Mouse (Mus musculus) liver, embryonic 15.5 days (tissue): ENCODE results near the gene Gfod2. TPM values are rescaled to one million over a fixed set of nuclear protein-coding genes. Genes with fewer than 3 reads are reported as not detected.

Source experiments
- ATAC-seq: fragments of 200-750 bp; cut with Nextera tagmentation; 2 replicates; pipeline ENCODE4 v1.8.0; 2017; ENCODE audit warnings: moderate number of reproducible peaks, mild to moderate bottlenecking, moderate library complexity; ENCODE audit not compliant: insufficient read depth
- H3K27ac ChIP-seq: fragments of 300-500 bp; sonication (generic); replicated peaks from 2 replicates; pipeline ENCODE4 v1.5.1; 2015; ENCODE audit warnings: mild to moderate bottlenecking, inconsistent platforms
- H3K27me3 ChIP-seq: fragments of 300-500 bp; sonication (generic); 2 replicates; pipeline ENCODE4 v1.6.1; 2015; ENCODE audit warnings: mild to moderate bottlenecking, inconsistent platforms
- H3K36me3 ChIP-seq: fragments of 300-500 bp; sonication (generic); replicated peaks from 2 replicates; pipeline ENCODE4 v1.6.1; 2015; ENCODE audit warnings: moderate library complexity, mild to moderate bottlenecking, inconsistent platforms
- H3K4me1 ChIP-seq: fragments of 300-500 bp; sonication (generic); replicated peaks from 2 replicates; pipeline ENCODE4 v1.6.1; 2015; ENCODE audit warnings: inconsistent platforms
- H3K4me2 ChIP-seq: fragments of 300-500 bp; sonication (generic); 2 replicates; pipeline ENCODE4 v1.6.1; 2015; ENCODE audit warnings: moderate library complexity, mild to moderate bottlenecking, inconsistent platforms
- H3K4me3 ChIP-seq: fragments of 300-500 bp; sonication (generic); replicated peaks from 2 replicates; pipeline ENCODE4 v1.5.1; 2015; ENCODE audit warnings: mild to moderate bottlenecking, inconsistent platforms
- H3K9ac ChIP-seq: fragments of 300-500 bp; sonication (generic); 2 replicates; pipeline ENCODE4 v1.6.1; 2015; ENCODE audit warnings: moderate library complexity, mild to moderate bottlenecking, inconsistent platforms
- H3K9me3 ChIP-seq: fragments of 300-500 bp; sonication (generic); replicated peaks from 2 replicates; pipeline ENCODE4 v1.6.1; 2016; ENCODE audit warnings: inconsistent platforms
- WGBS: fragments of 180-500 bp; shearing (Covaris S2); methylation state at CpG from one replicate; pipeline ENCODE4 v1.1.7; 2015; ENCODE audit warnings: mixed read lengths; ENCODE audit not compliant: insufficient replicate concordance; 5-methylcytosine and 5-hydroxymethylcytosine counted together
- polyA plus RNA-seq: library from polyadenylated mRNA; unstranded; fragments of >200 nt; fragmentation: Nextera tagmentation; extraction: Ambion mirVana; gene quantifications from 2 replicates; pipeline ENCODE4 v1.2.1, GENCODE M21; 2015

Gfod2 gene
- polyA plus RNA-seq, 1 experiment from 2014 or later = 1.8 TPM

- ATAC-seq = no peak
- Histone ChIP-seq H3K27ac (no peak overlapping the region), H3K9me3 (no peaks in the 10 kb centered on the region), H3K4me3 (no peak overlapping the region), H3K9ac (no peak overlapping the region), H3K4me2 (no peak overlapping the region), H3K27me3 (no peaks in the 10 kb centered on the region), H3K4me1 (peaks cover 45% of the 10 kb centered on the region), H3K36me3 (peaks cover 25% of the 10 kb centered on the region)
- WGBS = 80% methylated on average over 24 of the region's 24 CpGs
Measured at GRCm38 (mm10) chr8:105702731-105703415, 55.6 kb downstream of the Gfod2 start.

GRCm38 (mm10) chr8:105702001-105702401 lies 56.5 kb downstream of the Gfod2 start:
- Histone ChIP-seq H3K4me1 (peaks cover 38% of the 10 kb centered on the region), H3K27ac (peak overlapping the region; percentile 97; the same call in 1 of the 2 replicates), H3K4me2 (peak overlapping the region; percentile 87), H3K4me3 (peak overlapping the region; percentile 72), H3K27me3 (no peaks in the 10 kb centered on the region), H3K9ac (peak overlapping the region; percentile 42), H3K36me3 (peaks cover 34% of the 10 kb centered on the region), H3K9me3 (no peaks in the 10 kb centered on the region)
- 66% methylated on average over 18 of the region's 18 CpGs for WGBS
- no peak for ATAC-seq

- H3K9ac ChIP-seq = peak within 1 kb of the TSS; percentile 58
- peak within 1 kb of the TSS; percentile 87 for H3K4me2 ChIP-seq
- peaks cover 36% of the 10 kb centered on the region for H3K4me1 ChIP-seq
- ATAC-seq = peak; percentile 80
- peak within 1 kb of the TSS; percentile 97 for H3K27ac ChIP-seq
- peak within 1 kb of the TSS; percentile 72 for H3K4me3 ChIP-seq
- no peaks in the 10 kb centered on the region for H3K9me3 ChIP-seq
- no peaks in the 10 kb centered on the region for H3K27me3 ChIP-seq
- peaks cover 38% of the 10 kb centered on the region for H3K36me3 ChIP-seq
- WGBS = under 1% methylated on average over 60 of the region's 60 CpGs
Measured at GRCm38 (mm10) chr8:105700966-105701824, 57.3 kb downstream of the Gfod2 start, which contains the start of the genes Acd and Pard6a. Acd (minus strand) TSS chr8:105701102. Pard6a (plus strand) TSS chr8:105701148.

- Histone ChIP-seq H3K9ac (peak overlapping the region; percentile 58), H3K4me1 (peaks cover 34% of the 10 kb centered on the region), H3K36me3 (peaks cover 38% of the 10 kb centered on the region), H3K9me3 (no peaks in the 10 kb centered on the region), H3K4me3 (peak overlapping the region; percentile 72), H3K27me3 (no peaks in the 10 kb centered on the region), H3K27ac (peak overlapping the region; percentile 97), H3K4me2 (peak overlapping the region; percentile 87)
- under 1% methylated on average over 21 of the region's 21 CpGs for WGBS
- ATAC-seq = peak; percentile 56
Measured at GRCm38 (mm10) chr8:105700566-105700965, 57.9 kb downstream of the Gfod2 start.

GRCm38 (mm10) chr8:105699488-105700215 lies 58.8 kb downstream of the Gfod2 start:
- Histone ChIP-seq H3K27me3 (0 out of 2 replicates have a peak, but pooled peaks cover 2% of the 10 kb centered on the region), H3K27ac (no peak overlapping the region), H3K4me3 (peak overlapping the region; percentile 72), H3K4me1 (peaks cover 34% of the 10 kb centered on the region), H3K4me2 (peak overlapping the region; percentile 87), H3K36me3 (peaks cover 38% of the 10 kb centered on the region), H3K9ac (peak overlapping the region; percentile 58; the same call in 1 of the 2 replicates), H3K9me3 (no peaks in the 10 kb centered on the region)
- ATAC-seq = no peak
- WGBS = 82% methylated on average over 11 of the region's 11 CpGs

- H3K27ac ChIP-seq = no peak overlapping the region
- H3K9ac ChIP-seq = no peak overlapping the region
- WGBS = 85% methylated on average over 5 of the region's 5 CpGs
- no peak for ATAC-seq
- no peak overlapping the region for H3K4me3 ChIP-seq
- no peaks in the 10 kb centered on the region for H3K9me3 ChIP-seq
- H3K27me3 ChIP-seq = peaks cover 9% of the 10 kb centered on the region
- H3K4me1 ChIP-seq = peaks cover 42% of the 10 kb centered on the region
- peaks cover 30% of the 10 kb centered on the region for H3K36me3 ChIP-seq
- no peak overlapping the region for H3K4me2 ChIP-seq
Measured at GRCm38 (mm10) chr8:105698734-105699133, 59.7 kb downstream of the Gfod2 start.

GRCm38 (mm10) chr8:105697196-105697780 lies 61.2 kb downstream of the Gfod2 start:
- no peaks in the 10 kb centered on the region for H3K9me3 ChIP-seq
- peaks cover 41% of the 10 kb centered on the region for H3K4me1 ChIP-seq
- no peak overlapping the region for H3K4me2 ChIP-seq
- peaks cover 12% of the 10 kb centered on the region for H3K27me3 ChIP-seq
- no peak overlapping the region for H3K27ac ChIP-seq
- ATAC-seq = no peak
- H3K4me3 ChIP-seq = no peak overlapping the region
- WGBS = 88% methylated on average over 17 of the region's 17 CpGs
- peaks cover 22% of the 10 kb centered on the region for H3K36me3 ChIP-seq
- no peak overlapping the region for H3K9ac ChIP-seq

- 77% methylated on average over 30 of the region's 30 CpGs for WGBS
Measured at GRCm38 (mm10) chr8:105695080-105695780, 63.2 kb downstream of the Gfod2 start.

GRCm38 (mm10) chr8:105694051-105694799 lies 64.2 kb downstream of the Gfod2 start:
- Histone ChIP-seq H3K9ac (no peak overlapping the region), H3K36me3 (peaks cover 22% of the 10 kb centered on the region), H3K27ac (no peak overlapping the region), H3K9me3 (no peaks in the 10 kb centered on the region), H3K4me3 (peak overlapping the region; percentile 39), H3K4me2 (peak overlapping the region; percentile 77), H3K27me3 (peaks cover 12% of the 10 kb centered on the region), H3K4me1 (peaks cover 19% of the 10 kb centered on the region)
- ATAC-seq = no peak; the same call in 1 of the 2 replicates
- WGBS = 31% methylated on average over 40 of the region's 40 CpGs

More at GRCm38 (mm10) chr8:105695080-105695780, 63.2 kb downstream of the Gfod2 start:
- H3K9me3 ChIP-seq = no peaks in the 10 kb centered on the region
- no peak overlapping the region for H3K27ac ChIP-seq
- no peak overlapping the region for H3K4me2 ChIP-seq
- ATAC-seq = no peak
- no peak overlapping the region for H3K9ac ChIP-seq
- peaks cover 12% of the 10 kb centered on the region for H3K27me3 ChIP-seq
- H3K4me3 ChIP-seq = no peak overlapping the region
- peaks cover 29% of the 10 kb centered on the region for H3K4me1 ChIP-seq
- H3K36me3 ChIP-seq = peaks cover 22% of the 10 kb centered on the region
